Mouse (Mus musculus) hindbrain, embryonic 11.5 days (tissue): Measurements from ENCODE around the gene Ldb2. TPM values are rescaled to one million over a fixed set of nuclear protein-coding genes. Genes with fewer than 3 reads are reported as not detected.
A peak's percentile ranks its signal among the peaks of the same experiment; 100 is the strongest.

Experiments
- ATAC-seq: fragments of 200-750 bp; cut with Nextera tagmentation; 2 replicates; pipeline ENCODE4 v1.8.0; 2017; ENCODE audit warnings: mild to moderate bottlenecking, moderate TSS enrichment, moderate library complexity; ENCODE audit not compliant: low FRiP score
- DNase-seq: peaks from one replicate; pipeline ENCODE4 v3.0.0-alpha.2; 2015; ENCODE audit warnings: low spot score
- H3K27ac ChIP-seq: fragments of 300-500 bp; sonication (generic); 2 replicates; pipeline ENCODE4 v1.5.1; 2014; ENCODE audit warnings: mild to moderate bottlenecking, low read depth, low read length
- H3K27me3 ChIP-seq: fragments of 300-500 bp; sonication (generic); 2 replicates; pipeline ENCODE4 v1.6.1; 2014; ENCODE audit warnings: mild to moderate bottlenecking, low read length, moderate library complexity, mixed read lengths; ENCODE audit not compliant: control insufficient read depth, insufficient read depth
- H3K36me3 ChIP-seq: fragments of 300-500 bp; sonication (generic); 2 replicates; pipeline ENCODE4 v1.6.1; 2014; ENCODE audit warnings: mild to moderate bottlenecking, low read length, moderate library complexity, mixed read lengths; ENCODE audit not compliant: control insufficient read depth, insufficient read depth
- H3K4me1 ChIP-seq: fragments of 300-500 bp; sonication (generic); replicated peaks from 2 replicates; pipeline ENCODE4 v1.6.1; 2014; ENCODE audit warnings: low read length, mixed read lengths; ENCODE audit not compliant: control insufficient read depth, insufficient read depth
- H3K4me2 ChIP-seq: fragments of 300-500 bp; sonication (generic); replicated peaks from 2 replicates; pipeline ENCODE4 v1.6.1; 2014; ENCODE audit warnings: mild to moderate bottlenecking, low read depth, low read length
- H3K4me3 ChIP-seq: fragments of 300-500 bp; sonication (generic); 2 replicates; pipeline ENCODE4 v1.5.1; 2014; ENCODE audit warnings: low read depth, low read length
- H3K9ac ChIP-seq: fragments of 300-500 bp; sonication (generic); 2 replicates; pipeline ENCODE4 v1.6.1; 2014; ENCODE audit warnings: low read depth, low read length
- H3K9me3 ChIP-seq: fragments of 300-500 bp; sonication (generic); 2 replicates; pipeline ENCODE4 v1.6.1; 2016; ENCODE audit warnings: low read length; ENCODE audit not compliant: control insufficient read depth
- WGBS: fragments of 180-500 bp; shearing (Covaris S2); extraction: QIAGEN DNeasy Blood & Tissue Kit; methylation state at CpG from one replicate; pipeline ENCODE4 v1.1.7; 2014; 5-methylcytosine and 5-hydroxymethylcytosine counted together
- polyA plus RNA-seq: library from polyadenylated mRNA; unstranded; fragments of >200 nt; fragmentation: Nextera tagmentation; extraction: Ambion mirVana; gene quantifications from 2 replicates; pipeline ENCODE4 v1.2.1, GENCODE M21; 2014

The Ldb2 gene
- polyA plus RNA-seq, 1 experiment from 2014 or later: 33.6 TPM

DNA sequence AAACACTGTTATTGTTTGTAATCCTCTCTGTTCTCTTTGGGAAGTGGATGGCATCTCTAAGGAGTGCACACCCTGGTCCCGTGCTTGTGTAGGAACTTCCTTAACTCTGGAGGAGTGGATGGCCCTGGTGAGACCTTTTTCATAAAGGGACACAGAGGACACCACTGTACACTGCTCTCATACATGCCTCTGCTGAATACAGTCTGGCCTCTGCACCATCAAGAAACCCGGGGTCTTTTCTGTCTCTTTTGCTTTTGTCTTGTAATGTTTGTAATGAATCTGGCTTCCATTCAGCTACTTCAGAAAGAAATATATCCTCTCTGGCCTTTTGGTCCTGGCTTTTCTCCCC lies 152.7 kb downstream of the Ldb2 start:
- H3K27ac ChIP-seq: no peak overlapping the region
- ATAC-seq (no peak), DNase-seq (no peak)
- H3K9me3 ChIP-seq: no peaks in the 10 kb centered on the region
- H3K27me3 ChIP-seq: no peaks in the 10 kb centered on the region
- no peak overlapping the region for H3K4me2 ChIP-seq
- H3K36me3 ChIP-seq: no peaks in the 10 kb centered on the region
- 56% methylated on average over 2 of the region's 2 CpGs for WGBS
- H3K4me1 ChIP-seq: no peaks in the 10 kb centered on the region
- H3K4me3 ChIP-seq: no peak overlapping the region
- no peak overlapping the region for H3K9ac ChIP-seq

DNA sequence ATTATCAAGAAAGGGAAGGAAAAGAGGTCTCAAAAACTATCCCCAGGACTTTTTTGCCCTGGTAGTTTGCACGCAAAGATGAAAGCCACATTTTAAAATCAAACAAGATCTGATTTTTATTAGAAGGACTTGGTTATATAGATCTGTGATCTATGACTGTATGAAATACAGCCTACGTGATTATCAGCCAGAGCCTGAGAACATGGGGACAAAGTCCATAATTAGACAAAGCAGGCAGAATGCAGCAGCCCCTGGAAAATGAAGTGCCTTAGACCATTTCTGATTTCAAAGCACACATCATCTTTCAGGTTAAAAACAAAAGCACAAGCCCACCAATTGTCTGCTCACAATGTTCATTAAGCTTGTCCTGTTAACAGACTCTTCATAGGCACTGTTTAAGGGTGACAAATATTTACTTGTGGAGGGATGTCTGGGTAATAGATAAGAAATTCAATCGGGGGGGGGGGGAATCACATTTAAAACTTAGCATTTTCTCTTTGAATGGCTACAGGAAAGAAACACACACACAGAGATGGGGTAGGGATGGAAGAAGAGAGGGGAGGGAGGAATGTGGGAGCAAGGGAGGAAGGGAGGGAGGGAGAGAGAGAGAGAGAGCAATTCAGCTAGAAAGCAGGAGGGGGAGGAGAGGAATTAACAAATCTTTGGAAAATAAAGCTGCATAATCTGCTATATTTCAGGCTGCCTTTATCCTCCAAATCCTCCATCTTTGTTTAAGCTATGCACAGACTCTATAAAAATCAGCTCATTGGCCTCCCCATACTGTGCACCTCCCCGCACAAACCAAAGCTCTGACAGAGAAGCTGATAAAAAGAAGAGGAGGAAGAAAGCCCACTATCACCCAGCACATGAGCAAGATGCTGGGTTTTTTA lies 153.3 kb downstream of the Ldb2 start:
- H3K36me3 ChIP-seq: no peaks in the 10 kb centered on the region
- no peak for ATAC-seq
- no peak overlapping the region for H3K27ac ChIP-seq

DNA sequence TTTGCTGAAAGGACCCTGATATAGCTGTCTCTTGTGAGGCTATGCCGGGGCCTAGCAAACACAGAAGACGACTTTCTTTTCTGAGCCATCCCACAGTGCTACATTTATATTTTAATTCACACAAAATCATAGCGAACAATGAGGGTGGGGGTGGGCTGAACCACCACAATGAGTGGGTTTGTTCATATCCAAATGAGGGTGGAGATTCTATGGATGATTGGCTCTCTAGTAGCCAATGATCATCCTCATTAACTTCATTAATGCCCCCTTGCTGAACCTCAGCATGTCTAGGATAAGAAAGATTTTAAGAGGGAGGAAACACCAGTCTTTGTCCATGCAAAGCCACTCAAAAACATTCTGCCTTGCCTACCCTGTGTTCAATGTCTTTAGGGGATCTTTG lies 156.4 kb downstream of the Ldb2 start:
- no peak for DNase-seq
- Histone ChIP-seq H3K27me3 (no peaks in the 10 kb centered on the region), H3K4me1 (no peaks in the 10 kb centered on the region), H3K9ac (no peak overlapping the region), H3K27ac (no peak overlapping the region), H3K36me3 (no peaks in the 10 kb centered on the region), H3K9me3 (no peaks in the 10 kb centered on the region), H3K4me2 (no peak overlapping the region), H3K4me3 (no peak overlapping the region)
- ATAC-seq: 0 out of 2 replicates have a peak, but pooled peaks have one; percentile 25
- WGBS: 46% methylated on average over 3 of the region's 3 CpGs

More for the DNA sequence above, 153.3 kb downstream of the Ldb2 start:
- no peak overlapping the region for H3K4me3 ChIP-seq
- DNase-seq: no peak
- WGBS: 80% methylated on average over 4 of the region's 4 CpGs
- H3K9ac ChIP-seq: no peak overlapping the region
- no peaks in the 10 kb centered on the region for H3K9me3 ChIP-seq
- H3K4me1 ChIP-seq: no peaks in the 10 kb centered on the region
- H3K27me3 ChIP-seq: no peaks in the 10 kb centered on the region
- no peak overlapping the region for H3K4me2 ChIP-seq

DNA sequence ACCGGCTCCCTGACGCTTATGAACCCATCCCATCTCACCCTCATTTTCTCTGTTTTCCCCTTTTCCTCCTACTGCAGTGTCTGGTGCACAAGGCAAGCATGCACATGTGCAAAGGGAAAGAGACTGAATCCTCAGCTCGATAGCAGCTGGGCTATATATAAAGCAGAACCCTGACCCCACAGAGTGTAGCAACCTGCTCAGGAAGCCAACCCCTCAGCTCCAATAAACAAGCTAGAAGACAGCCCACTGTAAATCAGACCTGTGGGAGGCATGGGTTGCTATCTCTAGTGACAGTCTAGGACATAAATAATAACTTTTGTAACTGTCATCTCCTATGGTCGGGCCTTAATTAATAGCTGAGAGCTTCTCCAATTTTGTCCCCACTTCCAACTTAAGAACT lies 158.4 kb downstream of the Ldb2 start:
- Histone ChIP-seq H3K27ac (no peak overlapping the region), H3K27me3 (no peaks in the 10 kb centered on the region), H3K36me3 (no peaks in the 10 kb centered on the region), H3K4me3 (no peak overlapping the region), H3K4me1 (no peaks in the 10 kb centered on the region), H3K9me3 (no peaks in the 10 kb centered on the region), H3K9ac (no peak overlapping the region), H3K4me2 (no peak overlapping the region)
- 83% methylated on average over 4 of the region's 4 CpGs for whole genome bisulfite sequencing
- DNase-seq: no peak
- ATAC-seq: no peak

DNA sequence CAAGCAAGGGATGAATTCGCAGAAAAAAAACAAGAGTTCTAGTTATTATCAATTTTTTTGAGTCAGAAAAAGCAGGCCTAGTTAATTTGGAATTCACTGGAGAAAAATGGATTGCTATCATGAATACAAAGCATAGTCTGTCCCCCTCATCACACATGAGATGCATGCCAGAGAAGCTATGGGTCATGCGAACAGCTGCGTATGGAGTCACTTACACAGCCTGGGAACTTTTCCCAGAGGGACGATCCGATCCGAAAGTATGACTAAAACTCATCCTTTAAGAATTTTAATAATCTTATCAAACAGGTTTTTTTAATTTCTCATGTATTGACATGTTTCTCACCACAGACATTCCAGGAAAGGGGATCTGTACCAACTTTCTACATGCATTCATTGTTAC lies 163.9 kb downstream of the Ldb2 start:
- Histone ChIP-seq H3K9ac (no peak overlapping the region), H3K36me3 (no peaks in the 10 kb centered on the region), H3K27ac (no peak overlapping the region), H3K4me3 (no peak overlapping the region), H3K4me1 (no peaks in the 10 kb centered on the region), H3K27me3 (no peaks in the 10 kb centered on the region), H3K4me2 (no peak overlapping the region), H3K9me3 (no peaks in the 10 kb centered on the region)
- WGBS: 80% methylated on average over 6 of the region's 6 CpGs
- ATAC-seq: no peak
- DNase-seq: no peak

DNA sequence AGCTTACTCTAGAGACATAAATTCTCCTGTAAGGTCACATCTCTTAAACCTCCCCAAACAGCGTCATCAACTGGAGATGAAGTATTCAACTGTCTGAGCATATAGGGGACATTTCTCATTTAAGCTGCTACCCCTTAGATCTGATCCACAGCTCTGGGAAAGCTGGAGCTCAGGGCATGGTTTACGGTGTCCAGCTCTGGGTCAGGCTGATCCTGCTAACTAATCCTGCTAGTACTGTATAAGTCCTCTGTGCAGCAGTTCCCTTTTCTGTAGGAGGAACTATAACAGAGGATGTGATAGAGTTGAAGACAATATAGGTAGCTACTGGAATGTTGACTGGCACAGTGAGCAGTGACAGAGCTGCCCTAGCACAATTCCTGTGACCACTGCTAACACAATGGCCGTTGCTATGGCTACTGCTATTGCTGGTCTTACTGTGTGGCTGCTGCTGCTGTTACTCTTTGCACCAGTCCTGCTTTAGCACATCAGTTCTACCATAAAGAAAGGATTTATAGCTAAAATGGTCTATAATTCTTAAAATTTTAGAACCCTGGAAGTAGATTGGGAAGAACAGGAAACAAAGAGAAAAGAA lies 170.3 kb downstream of the Ldb2 start:
- Histone ChIP-seq H3K9ac (no peak overlapping the region), H3K27me3 (no peaks in the 10 kb centered on the region), H3K4me1 (no peaks in the 10 kb centered on the region), H3K36me3 (no peaks in the 10 kb centered on the region), H3K4me3 (no peak overlapping the region), H3K4me2 (no peak overlapping the region), H3K27ac (no peak overlapping the region), H3K9me3 (no peaks in the 10 kb centered on the region)
- WGBS: 57% methylated on average over 3 of the region's 3 CpGs
- ATAC-seq: peak; percentile 85
- DNase-seq: peak; percentile 54

DNA sequence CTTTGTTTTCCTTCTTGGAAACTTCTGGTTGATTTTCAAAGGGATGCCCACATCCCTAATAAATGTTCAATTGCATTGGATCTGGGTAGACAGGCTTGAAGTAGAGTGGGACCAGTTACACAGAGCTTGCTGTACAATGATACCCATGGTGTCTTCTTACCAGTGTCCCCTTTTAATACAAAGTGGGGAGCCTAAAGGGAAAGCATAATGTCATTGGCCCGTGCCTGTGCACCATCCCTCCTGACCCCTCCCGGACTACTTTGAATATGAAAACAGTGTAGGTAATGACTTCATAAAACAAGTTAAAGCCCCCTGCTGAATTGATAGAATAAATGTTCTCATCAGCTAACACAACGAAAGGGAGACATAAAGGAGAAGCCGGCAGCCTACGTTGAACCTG lies 172.0 kb downstream of the Ldb2 start:
- Histone ChIP-seq H3K36me3 (no peaks in the 10 kb centered on the region), H3K4me2 (no peak overlapping the region), H3K9me3 (no peaks in the 10 kb centered on the region), H3K4me1 (no peaks in the 10 kb centered on the region), H3K27ac (no peak overlapping the region), H3K4me3 (no peak overlapping the region), H3K27me3 (no peaks in the 10 kb centered on the region), H3K9ac (no peak overlapping the region)
- DNase-seq (no peak), ATAC-seq (no peak)
- WGBS: 37% methylated on average over 5 of the region's 5 CpGs

DNA sequence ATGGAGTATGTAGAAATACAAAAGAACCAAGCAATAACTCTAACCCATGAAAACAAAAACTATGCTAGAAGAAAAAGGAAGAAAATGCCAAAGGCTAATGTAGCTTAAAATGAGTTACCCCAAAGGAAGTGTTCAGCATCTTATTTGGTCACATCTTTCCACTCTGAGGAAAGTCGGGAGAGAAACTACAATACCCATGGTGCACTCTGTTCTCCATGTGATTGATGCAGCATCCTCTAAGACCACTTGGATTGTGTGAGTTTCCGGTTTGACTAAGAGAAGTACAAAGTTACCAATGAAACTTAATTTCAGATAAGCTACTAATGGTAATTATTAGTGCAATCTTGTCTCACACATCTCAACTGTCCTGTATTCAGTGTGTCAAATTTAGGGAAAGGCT lies 172.6 kb downstream of the Ldb2 start:
- DNase-seq (no peak), ATAC-seq (no peak)
- no peak overlapping the region for H3K27ac ChIP-seq
- H3K4me2 ChIP-seq: no peak overlapping the region
- no peak overlapping the region for H3K4me3 ChIP-seq
- 79% methylated on average over 2 of the region's 2 CpGs for WGBS
- no peak overlapping the region for H3K9ac ChIP-seq
- H3K9me3 ChIP-seq: no peaks in the 10 kb centered on the region
- no peaks in the 10 kb centered on the region for H3K27me3 ChIP-seq
- no peaks in the 10 kb centered on the region for H3K36me3 ChIP-seq
- no peaks in the 10 kb centered on the region for H3K4me1 ChIP-seq

DNA sequence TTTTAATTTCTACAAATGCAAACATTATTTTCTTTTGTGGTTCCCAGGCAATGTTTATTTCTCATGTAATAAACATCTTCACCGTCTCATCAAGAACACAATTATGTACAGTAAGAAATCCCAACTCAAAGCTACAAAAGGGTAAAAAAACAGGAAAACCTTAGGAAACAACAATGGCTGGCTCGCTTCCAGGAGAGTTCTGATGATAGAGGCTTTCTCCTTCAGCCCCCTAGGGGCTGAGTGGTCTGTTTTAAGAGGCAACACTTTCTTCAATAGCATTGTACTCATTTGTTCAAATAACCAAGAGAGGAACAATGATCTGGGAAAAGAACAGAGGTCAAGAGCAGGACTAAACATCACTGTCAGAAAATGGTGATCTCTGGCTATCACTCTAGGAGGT lies 173.4 kb downstream of the Ldb2 start:
- no peak overlapping the region for H3K27ac ChIP-seq
- no peak for ATAC-seq
- H3K9me3 ChIP-seq: no peaks in the 10 kb centered on the region
- no peak overlapping the region for H3K4me3 ChIP-seq
- WGBS: 68% methylated on average over 2 of the region's 2 CpGs
- H3K27me3 ChIP-seq: no peaks in the 10 kb centered on the region
- no peak overlapping the region for H3K9ac ChIP-seq
- no peaks in the 10 kb centered on the region for H3K36me3 ChIP-seq
- no peak overlapping the region for H3K4me2 ChIP-seq
- no peaks in the 10 kb centered on the region for H3K4me1 ChIP-seq
- DNase-seq: no peak
